Mouse (Mus musculus): ENCODE results near the gene Slc26a5. TPM values are rescaled to one million over a fixed set of nuclear protein-coding genes. Genes with fewer than 3 reads are reported as not detected.
A peak's percentile ranks its signal among the peaks of the same experiment; 100 is the strongest.

Slc26a5 gene
- total RNA-seq (2021) = not detected
- long read RNA-seq, experiment 1 = 0 reads
- long read RNA-seq, experiment 2 = 0 reads

DNA sequence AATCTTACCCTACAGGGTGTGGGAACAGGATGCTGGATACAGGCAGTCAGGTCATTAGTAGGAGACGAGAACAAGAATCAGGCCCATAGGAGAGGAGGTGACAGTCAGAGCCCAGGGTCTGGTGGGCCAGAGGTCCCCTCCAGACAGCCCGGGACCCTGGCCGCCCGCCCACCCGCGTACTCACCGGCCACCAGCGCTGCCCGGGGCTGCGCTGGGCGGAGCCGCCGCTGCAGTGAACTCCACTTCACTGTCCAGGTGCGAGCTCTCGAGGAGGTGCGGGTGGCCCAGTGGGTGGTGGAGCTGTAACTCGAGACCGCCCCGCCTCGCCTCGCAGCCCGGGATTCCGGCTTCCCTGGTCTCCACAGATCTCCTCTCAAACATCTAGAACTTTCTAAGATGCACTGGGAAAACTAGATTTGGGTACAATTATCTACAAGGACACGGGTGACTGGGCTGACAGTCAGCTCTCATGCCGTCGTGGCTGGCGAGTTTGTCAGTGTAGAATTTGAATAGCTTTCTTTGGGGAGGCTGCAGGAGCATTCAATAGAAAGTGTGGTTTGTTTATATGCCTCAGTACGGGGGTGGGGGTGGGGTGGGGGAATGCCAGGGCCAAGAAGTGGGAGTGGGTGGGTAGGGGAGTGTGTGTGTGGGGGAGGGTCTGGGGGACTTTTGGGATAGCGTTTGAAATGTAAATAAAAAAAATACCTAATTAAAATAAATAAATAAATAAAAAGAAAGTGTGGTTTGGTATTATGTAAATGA lies at the start of gene Slc26a5:
TSS of gene Slc26a5 (minus strand) at position 259 of the 762 bp plus-strand sequence.
- DNase-seq = peak; percentile 6

DNA sequence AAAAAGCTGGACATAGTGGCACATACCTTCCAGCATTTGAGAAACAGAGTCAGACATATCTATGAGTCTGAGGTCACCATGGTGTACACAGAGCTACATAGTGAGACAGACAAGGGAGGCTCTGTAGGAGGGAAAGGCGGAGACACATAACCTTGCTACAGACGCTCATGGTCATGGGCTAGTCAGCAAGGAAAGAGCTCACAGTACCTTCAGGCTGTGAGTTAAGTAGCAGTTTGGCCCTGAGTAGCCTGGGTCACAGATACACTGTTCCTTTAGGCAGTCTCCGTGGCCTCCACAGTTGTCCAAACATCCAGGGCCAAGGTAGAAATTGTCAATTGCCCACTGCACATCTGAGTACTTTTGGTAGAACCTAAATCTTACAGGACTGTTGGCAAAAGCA lies 49.4 kb upstream of the Slc26a5 start:
- DNase-seq = peak; percentile 22

DNA sequence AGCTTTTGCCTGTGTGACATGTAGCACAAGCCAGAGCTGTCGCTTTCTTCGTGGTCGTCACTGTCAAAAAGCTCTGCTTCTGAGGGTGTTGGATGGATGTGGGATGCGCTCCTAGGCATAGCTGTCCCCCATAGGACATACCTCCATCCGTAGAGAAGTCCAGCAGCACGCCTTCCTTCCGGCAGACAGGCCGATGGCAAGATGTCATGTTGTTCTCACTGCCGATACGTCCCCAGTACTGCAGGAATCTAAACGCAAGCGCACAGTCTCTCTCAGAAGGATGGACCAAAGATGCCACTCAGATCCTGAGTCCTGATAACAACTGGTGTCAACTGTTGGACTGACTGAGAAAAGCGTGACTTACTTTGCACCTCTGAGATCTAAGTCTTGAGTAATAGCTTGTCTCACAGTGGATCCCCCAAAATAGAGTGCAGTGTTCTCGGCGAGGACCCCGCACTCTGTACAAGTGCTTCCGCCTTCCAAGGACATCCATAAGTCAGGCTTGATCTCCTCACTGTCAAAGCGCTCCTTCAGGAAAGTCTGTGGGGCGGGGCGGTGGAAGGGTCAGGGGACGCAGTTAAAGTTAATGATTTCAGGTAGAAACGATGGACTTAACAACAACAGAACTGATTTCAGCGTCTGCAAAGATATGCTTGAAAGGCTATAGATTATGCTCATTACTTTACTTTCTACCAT lies 47.6 kb upstream of the Slc26a5 start:
- DNase-seq = no peak

DNA sequence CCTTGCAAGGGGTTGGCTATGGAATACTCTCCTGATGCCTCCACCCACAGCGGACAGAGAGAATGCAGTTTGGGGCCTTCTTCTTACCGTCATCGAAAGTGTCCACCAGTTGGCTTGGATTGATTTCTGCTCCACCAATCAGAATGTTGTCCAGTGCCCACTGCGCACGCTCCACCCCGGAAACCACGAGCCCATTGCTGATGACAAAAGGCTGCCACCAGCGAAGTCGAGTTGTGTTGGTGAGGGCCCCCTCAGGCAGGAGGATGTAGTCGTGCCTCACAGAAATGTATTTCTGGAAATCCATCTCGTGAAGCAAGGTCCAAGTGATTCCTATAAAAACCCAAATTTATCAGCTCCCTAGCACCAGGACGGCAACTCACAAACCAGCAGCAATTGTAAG lies 45.3 kb upstream of the Slc26a5 start:
- DNase-seq = no peak

DNA sequence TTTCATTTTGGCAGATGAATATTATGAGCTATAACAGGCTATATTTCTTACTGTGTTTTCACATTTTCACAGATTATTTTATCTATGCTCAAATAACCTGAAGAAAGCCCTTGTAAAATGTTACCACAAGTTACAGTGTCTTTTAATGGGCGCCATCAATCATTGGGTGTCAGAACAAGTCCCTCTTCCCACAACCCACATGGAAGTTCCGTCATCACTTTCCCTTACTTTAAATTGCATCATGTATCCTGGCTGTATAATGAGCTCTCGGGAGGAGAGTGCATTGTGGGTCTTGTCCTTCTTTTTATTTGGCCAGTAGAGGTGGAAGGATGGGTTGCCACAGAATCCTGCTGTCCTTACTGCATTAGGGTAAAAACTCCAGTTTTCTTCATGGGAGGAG lies 44.3 kb upstream of the Slc26a5 start:
- DNase-seq = no peak

DNA sequence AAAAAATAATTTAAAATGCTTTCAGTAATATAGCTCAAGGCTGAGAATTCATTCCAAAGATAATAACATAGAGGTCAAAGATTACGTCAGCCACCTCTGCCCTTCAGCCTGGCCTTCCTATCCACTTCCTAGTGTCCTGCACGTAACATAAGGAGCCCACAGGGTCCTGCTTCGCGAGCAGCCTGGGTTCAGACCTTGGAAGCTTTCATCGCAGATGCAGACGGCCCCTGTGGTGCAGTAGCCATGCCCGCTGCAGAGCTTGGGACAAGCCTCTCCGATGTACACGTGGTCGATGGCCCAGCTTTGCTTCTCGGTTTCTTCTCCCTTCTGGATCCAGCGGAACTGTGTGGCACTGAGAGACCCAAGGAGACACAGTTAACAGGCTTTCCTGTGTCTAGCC lies 36.0 kb upstream of the Slc26a5 start:
- peak; percentile 69 for DNase-seq

DNA sequence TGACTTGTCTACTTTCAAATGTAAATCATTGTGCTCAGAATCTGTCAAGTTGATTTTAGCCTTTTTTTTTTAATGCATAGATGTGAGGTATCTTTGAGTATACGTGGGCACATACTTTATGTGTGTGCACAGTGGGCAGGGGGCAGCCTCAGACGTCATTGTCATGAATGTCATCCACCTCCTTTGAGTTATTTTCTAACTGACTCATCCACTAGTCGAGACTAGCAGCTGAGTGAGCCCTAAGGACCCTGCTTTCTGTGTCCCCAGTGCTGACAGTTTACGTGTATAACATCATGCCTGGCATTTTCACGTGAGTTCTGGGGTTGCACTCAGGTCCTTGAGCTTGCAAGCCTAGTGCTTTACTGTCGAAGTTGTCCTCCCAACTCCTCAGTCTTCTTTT lies 35.5 kb upstream of the Slc26a5 start:
- DNase-seq = peak; percentile 16

DNA sequence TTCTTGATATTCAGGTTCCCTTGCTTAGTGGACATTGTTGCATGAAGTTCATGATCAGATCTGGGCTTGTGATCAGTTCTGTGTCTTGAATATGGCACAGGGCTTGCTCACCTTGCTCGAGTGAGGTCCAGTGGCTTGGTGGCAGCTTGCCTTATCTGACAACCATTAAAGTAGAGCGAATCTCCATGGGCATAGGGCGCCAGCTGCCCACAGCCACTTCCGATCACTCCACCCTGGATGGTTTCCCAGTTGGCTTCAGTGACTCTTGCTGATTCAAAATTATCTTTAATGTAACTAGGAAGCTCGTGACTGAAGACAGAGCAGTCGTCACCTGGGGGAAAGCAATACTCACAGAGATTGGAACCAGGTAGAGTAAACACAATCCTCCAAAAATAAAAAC lies 33.5 kb upstream of the Slc26a5 start:
- no peak for DNase-seq

DNA sequence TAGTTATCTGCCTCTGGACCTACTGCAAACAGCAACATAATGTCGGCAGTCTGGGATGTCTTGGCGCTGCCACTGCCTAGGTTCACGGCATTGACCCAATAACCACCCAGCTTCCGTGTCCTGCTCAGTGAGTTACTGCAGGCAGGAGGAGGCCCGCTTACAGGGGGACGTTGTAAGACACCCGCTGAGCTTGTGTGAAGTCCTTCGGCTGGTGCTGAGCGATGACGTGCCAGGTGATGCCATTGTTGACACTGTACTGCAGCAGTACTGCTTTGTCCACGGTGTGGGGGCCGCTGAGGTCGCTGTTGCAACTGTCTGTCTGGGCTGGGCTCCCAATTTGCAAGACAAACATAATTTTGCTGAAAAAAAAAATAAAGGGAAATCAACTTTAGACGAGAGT lies 31.2 kb upstream of the Slc26a5 start:
- peak; percentile 16 for DNase-seq

DNA sequence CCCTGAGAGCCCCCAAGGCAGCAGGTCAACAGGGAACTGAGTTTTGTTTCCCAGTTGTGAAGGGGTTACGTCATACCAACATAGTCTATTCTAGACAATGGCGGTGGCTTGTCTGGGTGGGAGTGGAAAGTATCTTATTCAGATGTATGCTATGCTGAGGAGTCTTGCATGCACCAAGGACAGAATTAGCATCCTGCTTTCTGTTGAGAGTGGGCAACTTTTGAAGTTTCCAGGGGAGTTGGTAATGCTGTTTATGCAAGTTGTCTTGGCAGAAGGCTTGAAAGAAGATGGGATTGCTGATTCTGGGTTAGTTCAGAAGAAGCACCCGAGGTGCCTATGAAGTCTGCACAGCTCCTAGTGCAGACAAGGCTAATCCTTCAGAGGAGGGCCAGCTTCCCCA lies 28.8 kb upstream of the Slc26a5 start:
- no peak for DNase-seq

DNA sequence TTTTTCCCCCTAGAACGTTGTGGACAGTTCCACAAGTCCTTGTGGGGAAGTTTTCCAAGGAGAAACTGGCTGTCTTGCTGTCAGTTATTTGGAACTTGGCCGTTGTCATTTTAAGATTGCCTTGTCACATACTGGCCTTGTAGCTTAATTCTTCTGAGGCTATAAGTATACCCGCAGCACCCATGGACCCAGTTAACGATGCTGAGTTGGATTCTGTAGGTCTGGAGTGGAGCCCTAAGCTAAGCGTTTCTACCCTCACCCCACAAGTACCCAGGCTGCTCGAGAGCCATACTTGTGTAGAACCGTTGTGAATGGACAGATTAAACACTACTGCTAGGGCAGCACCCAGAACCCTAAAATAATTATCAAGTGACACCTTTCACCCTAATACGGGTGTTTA lies 1.3 kb upstream of the Slc26a5 start:
- DNase-seq = no peak

DNA sequence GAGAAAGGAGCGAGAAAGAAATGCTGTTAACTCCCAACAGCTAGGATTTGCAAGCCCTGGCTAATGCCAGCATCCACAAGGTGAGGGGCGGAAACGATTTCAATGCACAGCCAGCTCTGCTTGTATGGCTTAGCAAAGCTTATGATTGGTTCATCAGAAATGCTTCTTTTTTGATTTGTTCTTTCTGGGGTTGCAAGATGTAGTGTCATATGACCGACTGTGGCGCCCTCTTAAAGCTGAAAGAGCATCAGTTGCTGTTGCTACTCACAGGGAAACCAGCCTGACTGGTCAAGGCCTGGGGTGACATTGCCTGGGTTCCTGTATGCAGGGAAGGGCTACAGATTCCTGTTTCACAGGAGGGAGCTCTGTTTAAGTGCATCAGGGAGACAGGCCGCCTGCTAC lies 908 bp upstream of the Slc26a5 start:
- peak; percentile 7 for DNase-seq

DNA sequence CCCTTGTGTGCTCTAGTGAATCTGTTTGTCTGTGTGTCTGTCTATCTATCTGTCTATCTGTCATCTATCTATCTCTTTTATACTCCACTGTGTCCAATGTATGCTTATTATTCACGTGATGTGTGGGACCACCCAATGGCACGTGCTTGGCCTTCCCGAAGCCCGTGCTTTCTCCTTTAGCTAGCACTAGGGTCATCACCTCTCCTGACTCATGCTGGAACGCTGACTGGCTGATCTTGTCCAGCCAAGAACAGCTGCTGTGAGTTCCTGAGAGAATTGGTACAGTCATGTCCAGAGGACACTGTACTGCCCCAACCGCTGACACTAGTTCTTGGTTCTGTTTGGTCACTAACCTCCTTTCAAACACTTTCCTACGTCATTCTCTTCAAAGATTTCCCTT lies 6.8 kb downstream of the Slc26a5 start:
- no peak for DNase-seq

DNA sequence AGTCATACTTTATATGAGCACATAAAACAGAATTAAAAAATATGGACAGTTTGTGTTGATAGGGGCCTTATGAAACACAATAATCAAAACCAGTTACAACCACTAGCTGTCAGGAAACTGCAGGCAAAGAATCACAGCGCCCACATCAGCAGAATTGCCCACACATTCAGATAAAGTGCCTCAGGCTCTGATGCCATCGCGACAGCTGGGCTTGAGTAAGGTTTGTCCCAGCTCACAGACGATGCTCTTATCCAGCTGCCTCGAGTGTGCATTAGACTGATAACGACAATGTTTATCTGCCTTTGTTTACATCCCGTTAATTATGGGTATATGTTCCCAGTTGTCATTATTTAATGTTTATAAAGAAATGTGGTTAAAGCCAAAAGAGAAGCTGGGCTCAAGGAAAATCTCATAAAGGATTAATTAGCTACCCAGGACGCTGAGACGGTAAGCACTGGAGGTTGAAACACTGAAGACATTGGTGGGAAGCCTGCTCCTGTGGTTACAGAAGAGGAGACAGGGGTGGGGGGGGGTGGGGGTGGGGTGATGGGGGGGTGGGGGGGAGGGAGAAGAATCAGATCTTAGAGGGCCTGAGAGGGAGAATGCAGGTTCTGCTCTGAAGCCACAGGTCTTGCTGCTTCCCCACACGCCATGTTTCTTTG lies 13.6 kb downstream of the Slc26a5 start:
- DNase-seq = no peak

DNA sequence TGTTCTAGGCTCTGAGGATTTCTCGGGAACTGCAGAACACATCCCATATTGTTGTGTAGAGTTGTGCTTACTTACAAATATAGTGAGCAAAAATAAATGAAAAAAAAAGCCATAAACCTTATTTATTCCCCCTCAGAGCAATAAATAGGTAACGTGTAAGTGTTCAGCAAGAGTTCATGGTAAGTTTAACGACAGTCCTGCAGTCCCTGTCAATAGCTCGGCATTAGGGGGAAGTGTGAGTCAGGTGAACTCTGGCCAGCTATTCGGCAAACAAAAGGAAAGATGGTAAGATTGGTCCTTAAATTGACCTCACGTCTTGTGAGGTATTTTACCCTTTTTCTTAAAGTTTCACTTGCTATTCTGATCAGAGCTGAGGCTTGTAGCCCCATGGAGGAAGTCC lies 18.0 kb downstream of the Slc26a5 start:
- no peak for DNase-seq

DNA sequence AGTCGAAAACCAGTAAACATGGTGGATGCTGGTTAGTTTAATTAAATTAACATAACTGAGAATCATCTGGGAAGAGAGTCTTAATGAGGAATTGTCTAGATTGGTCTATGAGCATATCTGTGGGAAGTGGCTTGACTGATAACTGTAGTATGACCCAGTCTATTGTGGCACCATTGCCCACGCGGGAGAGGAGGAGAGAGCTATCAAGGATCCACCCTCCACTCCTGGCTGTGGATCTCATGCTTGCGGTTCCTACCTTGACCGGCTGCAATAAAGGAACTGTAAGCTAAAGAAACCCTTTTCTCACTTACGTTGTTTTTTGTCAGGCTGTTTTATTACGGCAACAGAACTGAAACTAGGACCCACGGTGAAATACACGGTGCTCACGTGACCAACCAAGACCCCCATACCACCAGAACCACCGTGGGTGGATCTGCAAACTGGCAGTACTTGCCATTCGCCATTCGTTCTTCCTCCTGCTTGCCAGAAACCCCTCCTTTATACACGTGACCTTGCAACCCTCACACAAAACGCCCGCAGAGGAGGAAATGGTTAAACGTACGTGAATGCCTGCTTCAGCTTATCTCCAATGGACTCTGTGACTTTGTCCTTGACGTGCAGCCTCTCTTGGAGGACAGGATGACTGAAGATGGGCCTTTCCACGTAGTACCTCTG lies 18.7 kb downstream of the Slc26a5 start:
- DNase-seq = no peak

DNA sequence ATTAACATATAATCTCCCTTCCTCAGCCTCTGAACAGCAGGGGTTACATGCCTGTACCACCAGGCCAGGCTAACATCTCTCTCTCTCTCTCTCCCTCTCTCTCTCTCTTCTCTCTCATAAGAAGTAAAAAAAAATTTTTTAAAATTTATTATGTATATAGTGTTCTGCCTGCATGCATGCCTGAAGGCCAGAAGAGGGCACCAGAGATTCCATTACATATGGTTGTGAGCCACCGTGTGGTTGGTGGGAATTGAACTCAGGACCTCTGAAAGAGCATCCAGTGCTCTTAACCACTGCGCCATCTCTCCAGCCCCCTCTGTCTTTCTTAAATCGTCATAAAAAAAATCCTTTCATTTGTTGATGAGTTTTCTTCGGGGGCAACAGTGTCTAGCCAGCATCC lies 20.7 kb downstream of the Slc26a5 start:
- no peak for DNase-seq

DNA sequence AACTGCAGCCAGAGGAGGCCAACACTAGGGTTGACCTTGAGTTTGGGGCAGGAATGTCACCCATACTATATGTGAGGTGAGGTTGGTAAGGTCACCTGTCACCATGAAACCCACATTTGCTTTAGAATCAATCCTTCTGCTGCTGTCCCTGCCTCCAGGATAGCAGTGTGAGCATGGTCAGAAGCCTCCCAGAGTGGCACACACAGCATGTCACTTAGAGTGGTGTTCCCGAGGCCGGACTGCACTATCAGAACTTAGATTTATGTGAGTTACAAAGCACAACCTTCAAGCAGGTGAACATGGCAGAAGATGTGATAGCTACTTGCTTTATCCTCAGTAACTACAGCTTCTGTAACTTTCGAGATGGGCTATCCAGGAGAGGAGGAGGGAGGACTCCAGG lies 33.6 kb downstream of the Slc26a5 start:
- no peak for DNase-seq

DNA sequence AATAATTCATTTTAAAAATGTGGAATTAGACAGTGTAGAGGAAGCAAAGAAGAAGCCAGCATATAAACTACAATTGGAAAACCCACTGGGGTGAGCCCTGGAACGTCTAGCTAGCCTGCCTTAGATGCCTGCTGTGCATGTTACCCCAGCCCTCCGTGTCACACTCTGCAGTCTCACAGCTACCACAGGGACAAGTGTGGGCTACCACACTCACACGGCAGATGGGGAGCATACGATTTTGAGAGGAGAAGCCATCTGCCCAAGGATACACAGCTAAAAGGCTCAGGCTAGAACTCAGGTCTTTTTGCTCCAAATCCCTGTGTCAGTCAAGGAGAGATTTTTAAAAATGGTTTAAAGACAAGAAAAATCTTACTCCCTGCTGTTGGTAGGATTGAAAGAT lies 36.5 kb downstream of the Slc26a5 start:
- no peak for DNase-seq

DNA sequence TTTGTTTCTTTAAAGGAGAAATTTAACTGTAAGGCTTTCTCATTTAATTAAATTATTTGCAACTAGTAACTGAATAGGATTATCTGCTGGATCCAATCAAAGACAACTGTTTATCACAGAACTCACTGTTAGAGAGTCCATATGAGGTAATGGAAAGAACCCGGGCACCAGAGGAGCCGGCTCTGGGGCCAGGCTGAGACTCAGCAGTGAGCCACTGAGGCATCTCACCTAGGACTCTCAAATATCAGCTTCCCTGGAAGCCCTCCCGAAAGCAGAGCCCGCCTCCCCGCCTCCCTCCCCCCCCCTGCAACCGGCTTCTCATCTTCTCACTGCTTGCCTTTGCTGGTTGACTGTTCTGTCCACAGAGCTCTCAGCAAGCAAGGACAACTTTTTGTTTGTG lies 37.8 kb downstream of the Slc26a5 start:
- DNase-seq = no peak

DNA sequence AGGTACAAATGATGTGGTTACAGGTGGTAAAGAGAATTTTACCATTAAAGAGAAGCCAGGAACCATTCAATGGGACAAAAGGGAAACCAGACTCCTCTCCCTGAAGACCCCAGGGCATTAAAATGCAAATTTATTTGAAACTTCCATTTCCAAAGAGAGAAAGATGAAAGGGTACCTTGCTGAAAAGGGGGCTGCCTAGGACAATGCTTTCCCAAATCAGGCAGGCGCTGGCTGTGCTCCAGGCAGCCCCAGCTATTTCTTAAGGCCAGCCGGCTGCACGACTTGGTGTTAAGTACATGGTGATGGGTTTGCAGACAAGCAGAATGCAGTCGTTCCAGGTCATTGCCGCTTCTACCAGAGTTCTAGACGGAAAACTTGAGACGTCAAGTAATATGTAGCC lies 39.0 kb downstream of the Slc26a5 start:
- no peak for DNase-seq

DNA sequence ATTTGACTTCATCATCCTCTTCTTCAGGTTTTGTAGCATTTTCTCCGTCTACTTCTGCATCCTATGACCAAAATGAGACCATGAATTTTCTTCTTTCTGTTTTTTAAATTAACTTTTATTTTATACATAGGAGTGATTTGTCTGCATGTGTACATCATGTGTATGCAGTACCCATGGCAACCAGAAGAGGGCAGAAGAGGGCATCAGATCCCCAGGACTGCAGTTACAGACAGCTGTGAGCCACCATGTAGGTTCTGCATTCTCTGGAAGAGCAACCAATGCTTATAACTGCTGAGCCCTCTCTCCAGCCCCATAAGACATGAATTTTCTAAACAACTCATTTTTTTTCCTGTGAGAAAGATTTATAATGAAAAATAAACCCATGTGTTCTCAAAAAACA lies 51.4 kb downstream of the Slc26a5 start:
- DNase-seq = peak; percentile 63

DNA sequence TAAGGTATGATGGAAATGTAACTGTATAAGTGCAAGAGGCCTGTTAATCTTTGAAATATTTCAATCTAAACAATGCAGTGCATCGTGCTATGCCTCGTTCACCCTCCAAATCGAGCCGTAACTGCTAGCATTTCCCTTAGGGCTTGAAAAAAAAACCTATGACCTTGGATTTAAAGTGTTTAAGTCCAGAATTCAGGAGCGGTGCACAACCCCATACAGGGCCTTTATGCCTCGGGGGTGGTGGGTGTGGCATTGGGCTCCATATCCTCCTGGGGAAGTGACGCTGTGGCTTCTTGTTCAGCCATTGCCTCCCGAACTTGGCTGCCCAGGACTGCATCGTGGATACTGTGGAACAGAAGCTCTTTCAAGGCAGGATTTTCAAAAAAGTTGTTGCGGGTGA lies 54.5 kb downstream of the Slc26a5 start:
- DNase-seq = no peak
